Mouse (Mus musculus): Measurements from ENCODE around the gene Ctsr. TPM values are rescaled to one million over a fixed set of nuclear protein-coding genes. Genes with fewer than 3 reads are reported as not detected.
"Not testable (repeated sequence)": the region's sequence is repeated elsewhere in the genome, so short reads cannot be mapped to it uniquely, and the experiment has no call there.

The Ctsr gene
- not detected for total RNA-seq (2021)

DNA sequence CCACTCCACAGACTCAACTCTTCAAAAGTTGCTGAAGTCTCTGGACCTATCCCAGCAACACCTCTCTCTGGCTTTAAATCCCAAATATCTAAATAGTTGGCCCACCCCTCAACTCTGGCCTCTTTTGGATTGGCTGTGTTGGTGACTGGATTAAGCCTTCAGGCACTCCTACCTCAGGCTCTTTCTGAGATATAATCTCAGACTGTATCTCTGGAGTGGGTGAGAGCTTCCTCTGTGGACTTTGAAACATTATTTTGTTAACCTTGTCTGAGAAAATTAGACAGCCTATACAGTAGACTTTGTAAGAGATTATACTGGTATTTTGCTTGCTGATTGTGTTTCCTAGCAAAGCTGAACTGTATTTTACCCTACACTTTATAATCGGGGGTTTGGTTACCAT, at the start of gene Ctsr:
Gene Ctsr, minus strand, starts transcription at position 101 of the 400 bp plus-strand sequence.
- no peak for DNase-seq

DNA sequence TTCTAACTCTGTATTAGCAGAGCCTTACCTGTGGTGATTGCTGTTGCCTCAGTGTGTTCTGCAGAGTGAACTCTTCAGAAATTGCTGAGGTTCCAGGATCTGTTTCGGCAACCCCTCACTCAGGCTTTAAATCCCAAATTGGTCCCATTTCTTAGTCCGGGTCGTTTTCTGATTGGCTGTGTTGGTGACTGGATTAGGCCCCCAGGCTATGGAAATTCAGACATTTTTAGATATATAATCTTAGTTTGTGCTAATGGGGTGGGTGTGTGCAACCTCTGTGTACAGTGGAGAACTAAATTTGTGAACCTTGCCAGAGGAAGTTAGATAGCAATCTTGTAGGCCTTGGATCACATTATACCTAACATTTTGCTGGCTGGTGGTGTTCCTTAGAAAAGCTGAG, 39.3 kb upstream of the Ctsr start, which contains the start of gene Cts6:
Gene Cts6, minus strand, starts transcription at position 101 of the 400 bp plus-strand sequence.
- DNase-seq, result no peak

DNA sequence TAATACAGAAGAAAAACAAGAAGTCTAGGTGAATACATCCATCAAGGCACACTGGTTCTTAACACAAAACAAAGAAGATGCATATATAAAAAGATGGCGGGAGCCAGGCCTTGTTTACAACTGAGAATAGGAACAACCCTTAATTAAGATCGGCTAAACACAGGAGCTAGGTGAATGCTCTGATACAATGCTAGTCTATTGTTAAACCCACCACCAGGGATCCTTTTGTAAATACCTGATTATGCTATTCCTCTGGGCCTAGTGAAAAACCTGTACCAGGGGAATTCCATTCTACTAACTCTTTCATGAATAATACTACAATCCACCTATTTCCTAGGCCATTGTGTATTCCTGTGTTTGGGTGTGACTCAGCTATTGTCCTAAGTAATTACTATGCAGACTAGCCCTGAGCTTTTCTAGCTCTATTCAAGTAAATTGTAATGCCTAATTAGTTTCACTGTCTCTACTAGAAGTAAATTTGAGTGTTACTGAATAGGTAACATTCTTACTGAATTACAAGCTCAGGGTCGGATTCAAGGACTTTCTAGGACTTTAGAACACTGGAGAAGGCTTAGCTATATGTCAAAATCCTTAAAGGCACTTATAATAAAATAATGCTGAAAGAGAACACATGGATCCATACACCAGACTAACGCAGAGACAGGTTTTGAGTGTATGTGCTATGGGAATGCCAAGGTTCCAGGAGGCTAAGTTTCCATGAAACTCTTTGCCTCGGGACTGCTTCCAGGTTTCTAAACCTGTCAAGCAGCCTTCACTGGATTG, 21.3 kb upstream of the Ctsr start:
- not testable (repeated sequence) for DNase-seq

DNA sequence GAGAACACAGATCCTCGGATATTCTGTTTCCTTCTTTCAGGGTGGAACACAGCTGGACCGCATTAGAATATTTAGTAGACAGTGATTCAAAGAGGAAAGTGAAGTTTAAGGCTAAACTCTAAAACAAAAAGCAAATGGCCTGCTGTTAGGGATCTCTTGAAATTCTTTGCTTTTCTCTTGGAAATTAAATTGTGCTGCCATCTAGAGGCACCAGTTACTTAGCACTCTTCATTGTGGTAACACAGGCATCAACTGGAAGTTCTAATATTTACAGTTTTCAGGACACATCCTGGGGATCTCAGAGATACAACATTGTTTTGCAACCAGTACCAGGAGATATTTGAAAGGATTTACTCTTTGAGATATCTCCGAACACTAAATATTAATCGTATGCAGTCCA, 566 bp upstream of the Ctsr start:
- no peak for DNase-seq

Other genes starting within 250 kb of the Ctsr start
- gene Gm49393, start 228.7 kb downstream of the Ctsr start, total RNA-seq (2021), result not detected
- gene Gm49391, start 227.7 kb downstream of the Ctsr start, total RNA-seq (2021), result not detected
- 10 to 100 TPM; 14.9 to 19.0 TPM for gene Ctla2a, start 227.6 kb downstream of the Ctsr start, total RNA-seq (2021)
- not detected for gene Tpbpa, start 222.3 kb downstream of the Ctsr start, total RNA-seq (2021)
- not detected for gene Ctsj, start 158.3 kb downstream of the Ctsr start, total RNA-seq (2021)
- not detected for gene Ctsq, start 123.6 kb downstream of the Ctsr start, total RNA-seq (2021)
- not detected for gene Cts6, start 39.2 kb upstream of the Ctsr start, total RNA-seq (2021)
- not detected for gene Cts8, start 91.1 kb upstream of the Ctsr start, total RNA-seq (2021)
- gene Gm49398, start 124.6 kb upstream of the Ctsr start, total RNA-seq (2021), result not detected
- not detected for gene Cts7, start 193.9 kb upstream of the Ctsr start, total RNA-seq (2021)